Mouse (Mus musculus) megakaryocyte, adult 5-6 weeks (primary cell): ENCODE results near the gene Emc6. TPM values are rescaled to one million over a fixed set of nuclear protein-coding genes. Genes with fewer than 3 reads are reported as not detected.

Source experiments
- ATAC-seq: 2 replicates; pipeline ENCODE4 v1.8.0; 2016; ENCODE audit warnings: mild to moderate bottlenecking, inconsistent platforms; ENCODE audit not compliant: poor library complexity, severe bottlenecking
- total RNA-seq, 2 experiments: library from RNA; stranded (forward) in 1 of 2; stranded (reverse) in 1 of 2; fragments of 153-499, 151-499 nt in 1 of 2; fragments of 221-1000, 200-1000 nt in 1 of 2; gene quantifications; 2 replicates each; pipeline versions ENCODE4 v1.2.3 to v1.2.4; 2015 to 2017

Emc6 gene
- total RNA-seq (2015) = 42.9 and 53.0 TPM in 2 replicates
- total RNA-seq (2017) = 28.7 and 29.0 TPM in 2 replicates

DNA sequence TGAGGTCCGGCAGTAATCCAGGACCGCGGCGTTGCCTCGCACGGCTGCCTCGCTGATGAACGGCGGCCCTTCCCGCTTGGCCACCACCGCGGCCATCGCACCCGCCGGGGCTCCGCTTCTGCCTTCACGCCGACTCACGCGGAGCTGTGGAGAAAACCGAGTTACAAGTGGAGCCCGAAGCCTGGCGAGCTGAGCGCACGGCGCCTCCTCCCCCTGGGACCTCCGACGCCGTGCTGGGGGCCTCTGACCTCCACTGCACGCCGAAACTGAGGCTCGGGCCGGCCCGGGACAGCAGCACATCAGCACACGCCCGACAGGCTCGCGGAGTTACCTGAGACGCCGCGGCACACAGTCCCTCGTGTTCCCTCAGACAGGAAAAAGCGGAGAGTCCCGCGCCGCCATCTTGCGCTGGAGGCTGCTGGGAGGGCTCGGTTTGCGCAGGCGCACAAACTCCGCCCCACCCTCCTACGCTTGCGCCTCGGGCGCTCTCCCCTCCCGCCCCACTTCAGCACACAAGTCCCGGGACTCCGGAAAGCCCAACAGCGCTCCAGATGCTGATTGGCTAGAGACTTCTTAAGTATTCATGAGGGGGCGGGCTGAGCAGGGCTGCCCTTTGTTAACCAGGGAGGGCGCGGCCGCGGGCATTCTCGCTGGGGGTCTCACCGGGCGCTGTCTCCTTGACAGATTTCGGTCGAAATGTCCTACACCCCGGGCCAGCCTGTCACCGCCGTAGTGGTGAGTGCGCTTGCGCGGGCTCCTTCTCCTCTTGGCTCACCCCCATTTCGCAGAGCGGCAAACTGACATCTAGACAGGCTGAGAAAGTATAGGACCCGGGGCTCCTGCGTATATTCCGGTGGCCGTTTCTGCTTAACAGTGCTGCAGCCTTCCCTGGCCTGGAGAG, at the start of gene Emc6, which contains the start of gene Tax1bp3:
TSS of gene Emc6 (minus strand) at position 430 of the 901 bp plus-strand sequence.
TSS of gene Tax1bp3 (plus strand) at position 476 of the 901 bp plus-strand sequence.
- ATAC-seq = peak; percentile 95

DNA sequence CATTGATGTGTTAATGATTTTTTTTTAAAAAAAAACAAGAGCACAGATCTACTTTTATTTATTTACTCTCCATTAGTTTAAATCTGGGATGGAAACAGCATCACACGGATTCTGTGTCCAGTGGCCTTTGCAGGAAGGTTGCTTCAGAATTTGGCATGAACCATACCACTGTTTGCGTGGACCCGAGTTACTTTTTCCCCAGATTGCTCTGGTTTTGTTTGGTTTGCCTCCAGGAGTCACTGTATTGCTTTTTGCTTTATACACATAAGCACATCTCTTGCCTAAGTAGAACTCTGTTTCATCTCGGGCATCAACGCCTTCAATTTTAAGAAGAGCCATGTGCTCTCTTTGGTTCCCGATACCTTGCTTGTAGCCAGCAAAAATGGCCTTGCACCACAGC, 49.0 kb upstream of the Emc6 start:
- no peak for ATAC-seq

DNA sequence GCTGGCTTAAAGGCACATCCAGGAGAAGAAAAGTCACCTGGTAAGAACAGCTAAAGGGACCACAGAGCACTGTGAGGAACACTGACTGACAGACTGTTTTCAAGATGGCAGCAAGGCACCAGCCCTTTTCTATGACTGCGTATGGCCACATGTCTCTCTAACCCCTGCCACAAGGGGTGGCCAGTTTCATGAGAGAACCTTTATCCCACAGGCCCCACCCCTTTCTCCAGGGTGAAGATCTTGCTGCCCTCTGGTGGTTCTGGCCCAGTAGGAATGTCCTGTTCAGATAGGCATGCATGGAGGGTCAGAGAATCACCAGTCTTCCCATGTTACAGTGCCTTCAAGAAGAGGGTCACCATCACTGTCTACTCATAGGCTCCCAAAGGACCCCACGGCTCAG, 47.1 kb upstream of the Emc6 start:
- ATAC-seq = peak; percentile 59

GRCm38 (mm10) chr11:73222846-73223245, 46.0 kb upstream of the Emc6 start:
- ATAC-seq = no peak

DNA sequence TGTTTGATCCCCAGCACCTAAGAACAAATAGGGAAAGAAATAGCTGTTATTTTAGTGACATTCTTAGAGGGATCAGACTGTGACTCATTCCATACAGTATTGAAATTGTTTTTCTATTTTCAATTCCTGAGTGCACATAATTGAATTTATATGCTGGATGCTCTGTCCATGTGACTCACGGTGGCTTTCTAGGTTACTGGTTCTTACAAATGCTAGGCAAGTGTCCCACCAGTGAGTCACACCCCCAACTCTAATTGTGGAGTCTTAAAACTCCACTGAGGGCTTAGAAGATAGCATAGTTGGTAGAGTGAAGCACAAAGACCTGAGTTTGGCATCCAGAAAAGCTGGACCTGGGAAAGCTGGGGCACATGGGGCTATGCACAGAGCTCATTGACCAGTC, 43.8 kb upstream of the Emc6 start:
- ATAC-seq = no peak

DNA sequence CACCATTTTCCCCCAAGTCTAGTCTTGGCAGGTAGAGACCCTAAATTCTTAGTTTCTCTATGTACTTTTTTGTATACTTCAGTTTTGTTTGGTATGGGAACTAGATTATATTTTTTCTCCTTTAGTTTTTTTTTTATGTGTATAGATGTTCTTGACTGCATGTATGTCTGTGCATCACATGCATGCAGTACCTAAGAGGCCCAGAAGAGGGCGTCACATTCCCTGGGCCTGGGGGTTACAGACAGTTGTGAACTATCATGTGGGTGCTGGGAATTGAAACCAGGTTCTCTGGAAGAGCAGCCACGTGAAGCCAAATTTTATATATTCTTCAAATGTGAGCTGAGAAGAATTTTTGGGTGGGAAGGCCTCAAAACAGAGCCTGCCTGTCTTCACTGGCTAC, 42.8 kb upstream of the Emc6 start:
- ATAC-seq = no peak

DNA sequence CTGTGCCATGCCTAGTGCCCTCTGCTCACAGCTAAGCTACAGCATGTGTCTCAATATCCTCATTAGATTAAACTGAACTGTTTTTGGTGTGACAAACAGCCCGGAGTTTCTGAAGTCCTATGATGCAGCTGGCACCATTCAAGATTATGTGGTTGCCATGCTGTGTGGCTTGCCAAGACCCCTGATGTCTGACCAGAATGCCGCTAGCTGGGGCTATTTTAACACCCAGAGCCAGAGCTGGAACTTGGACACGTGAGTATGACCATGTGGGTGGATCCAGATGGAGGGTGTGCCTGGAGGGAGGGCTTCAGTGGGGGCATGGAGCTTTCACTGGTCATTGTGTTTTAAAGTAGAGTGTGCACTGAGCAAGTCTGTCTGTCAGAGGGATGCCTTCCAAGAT, 37.1 kb upstream of the Emc6 start:
- ATAC-seq = no peak

DNA sequence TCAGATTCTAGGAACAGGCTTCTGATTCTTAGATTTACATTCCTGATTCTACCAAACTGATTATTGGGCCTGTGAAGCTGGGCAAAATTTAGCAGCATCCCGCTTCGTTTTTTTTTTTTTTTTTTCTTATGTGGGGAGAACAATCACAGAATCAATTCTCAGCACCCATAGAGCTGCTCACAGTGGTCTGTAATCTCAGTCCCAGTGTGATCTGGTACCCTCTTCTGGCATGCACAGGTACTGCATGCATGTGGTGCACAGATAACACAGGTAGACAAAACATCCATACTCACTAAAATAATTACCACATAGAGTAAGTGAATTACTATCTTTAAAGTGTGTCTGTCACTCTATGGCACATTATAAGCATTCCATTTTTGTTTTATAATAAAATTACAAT, 30.8 kb upstream of the Emc6 start:
- peak; percentile 57; the same call in 1 of the 2 replicates for ATAC-seq

GRCm38 (mm10) chr11:73205194-73205593, 28.4 kb upstream of the Emc6 start:
- no peak for ATAC-seq

GRCm38 (mm10) chr11:73203895-73204294, 27.1 kb upstream of the Emc6 start:
- ATAC-seq = no peak

GRCm38 (mm10) chr11:73201597-73201996, 24.8 kb upstream of the Emc6 start:
- no peak for ATAC-seq

- ATAC-seq = no peak
Observed at GRCm38 (mm10) chr11:73201021-73201420, 24.2 kb upstream of the Emc6 start.

DNA sequence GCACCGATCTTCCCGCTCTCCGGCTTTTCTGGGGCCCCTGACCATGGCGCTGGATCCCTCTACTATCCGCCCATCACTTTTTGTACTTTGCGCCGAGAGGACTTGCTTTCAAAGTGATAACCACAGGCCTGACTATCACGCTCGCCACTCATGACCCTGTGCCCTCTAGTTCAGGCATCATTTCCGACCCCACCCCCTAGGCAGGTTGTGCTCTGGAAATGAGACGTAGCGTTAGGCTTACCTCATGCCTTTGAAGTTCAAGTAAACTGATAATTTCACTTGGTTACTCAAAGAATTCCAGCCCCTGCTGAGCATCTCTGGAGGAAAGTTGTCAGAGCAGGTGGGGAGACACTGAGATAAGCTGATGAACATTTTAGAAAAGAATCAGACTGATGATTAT, 23.0 kb upstream of the Emc6 start:
- 0 out of 2 replicates have a peak, but pooled peaks have one; percentile 13 for ATAC-seq

DNA sequence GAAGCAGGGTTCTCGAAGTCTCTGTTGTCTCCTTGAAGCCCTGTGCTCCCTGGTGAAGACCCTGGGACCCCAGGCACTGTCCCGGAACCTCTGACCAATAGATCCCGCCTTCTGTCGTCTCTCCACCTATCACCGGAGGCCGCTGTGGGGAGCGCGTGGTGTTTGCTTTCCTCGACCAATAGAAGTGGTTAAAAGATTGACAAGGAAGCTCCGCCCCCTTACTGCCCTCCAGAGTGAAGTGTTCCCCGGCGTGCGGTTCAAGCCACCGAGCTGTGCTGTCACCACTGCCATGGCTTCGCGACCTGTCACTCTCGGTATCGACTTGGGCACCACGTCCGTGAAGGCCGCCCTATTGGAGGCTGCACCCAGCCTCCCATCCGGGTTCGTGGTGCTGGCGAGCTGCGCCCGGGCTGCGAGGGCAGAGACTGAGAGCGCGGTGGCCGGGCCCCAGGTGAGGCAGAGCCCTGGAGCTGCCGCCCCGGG, 22.4 kb upstream of the Emc6 start, which contains the start of gene Shpk:
TSS of gene Shpk (plus strand) at position 231 of the 483 bp plus-strand sequence.
- peak; percentile 94 for ATAC-seq

- peak; percentile 88 for ATAC-seq
Observed at GRCm38 (mm10) chr11:73198603-73199229, 21.9 kb upstream of the Emc6 start, which contains the start of gene Ctns. Gene Ctns, minus strand, starts transcription at chr11:73199042.

GRCm38 (mm10) chr11:73198190-73198589, 21.4 kb upstream of the Emc6 start:
- ATAC-seq = no peak

DNA sequence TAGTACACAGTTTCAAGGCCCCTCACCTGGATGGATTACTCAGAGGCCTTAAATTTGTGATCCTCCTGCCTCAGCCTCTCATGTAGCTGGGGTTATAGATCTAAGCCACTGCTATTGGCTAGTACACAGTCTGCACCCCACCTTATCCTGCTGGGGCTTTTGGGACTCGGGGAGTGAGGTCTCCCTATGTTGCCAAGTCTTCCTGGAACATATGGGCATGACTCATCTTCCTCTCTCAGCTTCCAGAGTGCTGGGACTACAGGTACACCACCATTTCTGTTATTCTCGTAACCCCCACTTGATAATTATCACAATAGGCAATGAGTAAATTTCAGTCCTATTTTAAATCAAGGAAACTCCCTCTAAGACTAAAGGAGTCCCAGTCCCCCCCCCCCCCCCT, 17.6 kb upstream of the Emc6 start:
- no peak for ATAC-seq

DNA sequence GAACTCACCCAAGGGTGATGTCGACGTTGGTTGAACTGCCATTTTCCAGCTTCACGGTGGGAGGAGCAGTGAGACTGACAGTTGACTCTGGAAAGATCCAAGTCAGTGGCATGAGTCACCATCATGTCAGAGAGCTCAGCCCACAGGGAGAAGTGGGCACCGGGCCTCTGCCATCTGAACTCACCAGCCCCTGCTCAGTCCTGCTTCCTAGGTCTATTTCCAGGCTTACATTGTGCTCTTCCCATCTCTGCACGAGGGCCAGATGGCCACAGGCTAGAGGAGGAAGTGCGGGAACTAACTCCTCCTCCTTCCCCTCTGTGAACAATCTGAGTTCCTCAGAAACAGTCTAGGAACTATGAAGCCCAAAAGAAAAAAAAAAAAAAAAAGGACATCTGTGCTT, 16.2 kb upstream of the Emc6 start:
- ATAC-seq = peak; percentile 88

DNA sequence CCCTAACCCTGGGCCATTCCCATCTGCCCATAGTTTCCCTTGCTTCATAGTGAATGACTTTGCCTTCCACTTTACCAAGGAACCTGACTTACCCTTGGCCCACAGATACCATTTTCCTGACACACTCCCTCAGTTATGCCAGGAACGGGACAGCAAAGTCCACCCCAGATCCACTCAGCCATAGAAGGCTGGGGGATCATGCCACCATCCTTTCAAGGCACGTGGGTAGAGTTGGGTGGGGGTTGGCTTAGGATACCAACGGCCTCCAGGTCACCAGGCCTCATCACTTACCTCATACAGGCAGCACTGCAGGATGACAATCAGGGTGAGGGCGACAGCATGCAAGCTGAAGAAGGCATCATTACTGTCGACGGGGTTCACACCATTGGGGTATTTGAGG, 10.4 kb upstream of the Emc6 start:
- no peak for ATAC-seq

- ATAC-seq = peak; percentile 71
Observed at GRCm38 (mm10) chr11:73185872-73186615, 9.2 kb upstream of the Emc6 start.

- no peak for ATAC-seq
Observed at GRCm38 (mm10) chr11:73177895-73178294, 1.1 kb upstream of the Emc6 start.
